Mouse (Mus musculus): ENCODE measurements around the gene Ugt1a1. TPM values are rescaled to one million over a fixed set of nuclear protein-coding genes. Genes with fewer than 3 reads are reported as not detected.

Gene Ugt1a1
- polyA plus RNA-seq, 1 experiment from 2014 or later = 0.07 TPM

GRCm38 (mm10) chr1:88256886-88257663, 45.3 kb downstream of the Ugt1a1 start:
- no peak overlapping the region for H3K27ac ChIP-seq
- H3K4me1 ChIP-seq = no peaks in the 10 kb centered on the region
- DNase-seq (ENCODE audit: extremely low spot score, low spot score) = no peak
- H3K4me3 ChIP-seq = no peak overlapping the region
- H3K9me3 ChIP-seq = peaks cover 100% of the 10 kb centered on the region
- peaks cover 29% of the 10 kb centered on the region for H3K36me3 ChIP-seq (replicated peaks)
- 82% methylated on average over 10 of the region's 10 CpGs for whole genome bisulfite sequencing
- no peaks in the 10 kb centered on the region for H3K27me3 ChIP-seq (ENCODE audit: poor library complexity, severe bottlenecking)

DNA sequence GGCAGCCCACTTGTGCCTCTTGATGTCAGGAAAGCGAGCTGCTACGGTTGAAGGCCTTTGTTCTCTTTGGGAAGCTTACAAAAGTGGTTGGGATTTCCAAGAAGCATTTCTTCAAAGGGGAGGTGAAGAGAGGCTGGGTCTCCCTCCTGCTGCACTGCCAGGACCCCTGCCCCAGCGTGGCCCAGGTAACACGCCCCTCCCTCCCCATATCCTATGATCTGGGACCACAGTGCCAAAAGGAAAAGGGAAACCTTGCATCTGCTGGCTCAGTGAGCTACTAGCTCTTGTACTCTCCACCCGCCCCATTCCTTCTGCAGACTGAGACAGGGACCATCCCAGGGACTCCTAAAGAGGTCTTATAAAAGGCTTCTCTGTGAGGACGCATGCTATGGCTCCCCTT, 45.9 kb downstream of the Ugt1a1 start:
- no peaks in the 10 kb centered on the region for H3K4me1 ChIP-seq

DNA sequence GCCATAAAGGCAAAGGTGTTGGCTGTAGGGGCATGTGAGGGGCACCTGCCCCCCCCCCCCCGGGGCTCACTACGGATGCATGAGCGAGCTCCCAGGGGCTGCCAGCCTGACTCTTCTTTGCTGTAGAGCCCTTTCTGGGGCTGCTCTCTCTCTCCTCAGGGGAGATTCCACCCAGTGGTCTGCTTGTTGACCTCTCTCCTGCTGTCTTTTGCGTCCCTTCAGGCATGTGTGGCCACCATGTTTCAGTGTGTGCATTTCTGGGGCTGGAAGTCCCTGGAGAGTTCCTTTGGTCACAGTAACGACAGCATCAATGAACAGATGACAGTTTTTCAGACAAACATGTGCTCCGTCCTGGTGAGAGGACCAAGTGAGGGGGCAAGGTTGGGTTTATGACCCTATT, 46.6 kb downstream of the Ugt1a1 start:
- Histone ChIP-seq H3K4me3 (no peak overlapping the region), H3K4me1 (no peaks in the 10 kb centered on the region), H3K27me3 (ENCODE audit: poor library complexity, severe bottlenecking) (no peaks in the 10 kb centered on the region), H3K9me3 (peaks cover 100% of the 10 kb centered on the region), H3K27ac (no peak overlapping the region), H3K36me3 (replicated peaks) (peaks cover 42% of the 10 kb centered on the region)
- DNase-seq (ENCODE audit: extremely low spot score, low spot score) = no peak
- 73% methylated on average over 6 of the region's 6 CpGs for WGBS

More for the DNA sequence above, 45.9 kb downstream of the Ugt1a1 start:
- Histone ChIP-seq H3K9me3 (peaks cover 100% of the 10 kb centered on the region), H3K27me3 (ENCODE audit: poor library complexity, severe bottlenecking) (no peaks in the 10 kb centered on the region), H3K36me3 (replicated peaks) (peaks cover 35% of the 10 kb centered on the region), H3K4me3 (no peak overlapping the region), H3K27ac (no peak overlapping the region)
- no peak for DNase-seq (ENCODE audit: extremely low spot score, low spot score)
- WGBS = 82% methylated on average over 6 of the region's 6 CpGs

DNA sequence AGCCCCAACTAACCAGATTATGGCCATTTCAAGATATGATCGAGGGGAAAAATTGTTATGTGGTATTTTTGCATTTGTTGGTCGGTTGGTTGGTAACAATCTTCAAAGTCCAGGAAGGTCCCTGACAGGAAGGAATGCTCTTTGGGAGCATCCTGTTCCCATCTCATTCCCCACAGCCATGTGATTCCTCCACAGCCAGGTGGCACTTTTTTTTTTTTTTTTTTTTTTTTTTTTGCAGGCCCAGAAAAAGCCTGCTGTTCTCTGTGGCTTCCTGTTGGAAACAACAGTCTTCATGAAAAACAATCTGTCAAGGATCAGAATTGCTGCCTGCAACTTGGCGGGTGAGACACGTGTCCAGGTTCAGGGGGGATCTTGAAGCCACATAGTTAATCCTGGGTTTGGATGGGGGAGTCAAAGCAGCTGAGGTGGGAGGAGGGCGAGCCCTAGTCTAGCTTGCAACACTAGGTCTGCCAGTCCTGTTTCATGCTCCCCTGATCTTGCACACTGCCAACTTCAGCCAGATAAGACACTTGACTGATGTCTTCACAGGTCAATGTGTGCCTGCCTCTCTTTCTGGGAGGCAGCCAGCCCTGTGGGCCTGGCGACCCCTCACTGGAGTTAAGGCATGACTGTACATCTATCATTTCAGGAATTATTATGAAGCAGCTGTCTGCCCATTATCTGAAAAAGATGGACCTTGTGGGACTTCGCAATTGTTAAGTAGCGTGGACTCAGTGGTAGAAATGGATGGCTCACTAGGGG, 47.3 kb downstream of the Ugt1a1 start:
- no peaks in the 10 kb centered on the region for H3K4me1 ChIP-seq
- peaks cover 100% of the 10 kb centered on the region for H3K9me3 ChIP-seq
- peaks cover 49% of the 10 kb centered on the region for H3K36me3 ChIP-seq (replicated peaks)
- H3K4me3 ChIP-seq = no peak overlapping the region
- DNase-seq (ENCODE audit: extremely low spot score, low spot score) = no peak
- no peaks in the 10 kb centered on the region for H3K27me3 ChIP-seq (ENCODE audit: poor library complexity, severe bottlenecking)
- no peak overlapping the region for H3K27ac ChIP-seq
- WGBS = 80% methylated on average over 8 of the region's 8 CpGs

GRCm38 (mm10) chr1:88259643-88260024, 47.9 kb downstream of the Ugt1a1 start:
- 81% methylated on average over 4 of the region's 4 CpGs for WGBS
- Histone ChIP-seq H3K4me3 (no peak overlapping the region), H3K27me3 (ENCODE audit: poor library complexity, severe bottlenecking) (no peaks in the 10 kb centered on the region), H3K27ac (no peak overlapping the region), H3K36me3 (replicated peaks) (peaks cover 54% of the 10 kb centered on the region), H3K9me3 (peaks cover 100% of the 10 kb centered on the region), H3K4me1 (no peaks in the 10 kb centered on the region)
- no peak for DNase-seq (ENCODE audit: extremely low spot score, low spot score)

DNA sequence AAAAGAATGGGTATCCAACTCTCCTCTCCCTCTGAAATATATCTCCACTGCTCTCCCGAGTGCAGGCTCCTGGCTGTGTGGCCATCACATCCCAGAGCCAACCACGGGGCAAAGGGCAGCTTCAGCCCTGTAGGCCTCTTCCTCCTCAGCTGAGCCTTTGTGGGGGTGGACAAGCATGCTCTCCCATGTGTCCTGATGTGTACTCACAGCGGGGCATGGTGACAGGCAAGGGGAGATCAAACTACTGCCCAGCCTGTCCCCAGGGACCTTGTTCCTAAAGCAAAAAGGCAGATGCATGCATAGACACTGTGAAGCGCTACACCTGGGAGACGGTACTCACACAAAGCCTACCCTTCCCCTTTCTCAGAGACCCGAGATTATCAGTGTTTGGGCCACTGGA, 48.4 kb downstream of the Ugt1a1 start:
- DNase-seq (ENCODE audit: extremely low spot score, low spot score) = no peak
- WGBS = 87% methylated on average over 6 of the region's 6 CpGs
- Histone ChIP-seq H3K9me3 (peaks cover 100% of the 10 kb centered on the region), H3K4me1 (no peaks in the 10 kb centered on the region), H3K4me3 (no peak overlapping the region), H3K27me3 (ENCODE audit: poor library complexity, severe bottlenecking) (no peaks in the 10 kb centered on the region), H3K27ac (no peak overlapping the region), H3K36me3 (replicated peaks) (peaks cover 59% of the 10 kb centered on the region)

DNA sequence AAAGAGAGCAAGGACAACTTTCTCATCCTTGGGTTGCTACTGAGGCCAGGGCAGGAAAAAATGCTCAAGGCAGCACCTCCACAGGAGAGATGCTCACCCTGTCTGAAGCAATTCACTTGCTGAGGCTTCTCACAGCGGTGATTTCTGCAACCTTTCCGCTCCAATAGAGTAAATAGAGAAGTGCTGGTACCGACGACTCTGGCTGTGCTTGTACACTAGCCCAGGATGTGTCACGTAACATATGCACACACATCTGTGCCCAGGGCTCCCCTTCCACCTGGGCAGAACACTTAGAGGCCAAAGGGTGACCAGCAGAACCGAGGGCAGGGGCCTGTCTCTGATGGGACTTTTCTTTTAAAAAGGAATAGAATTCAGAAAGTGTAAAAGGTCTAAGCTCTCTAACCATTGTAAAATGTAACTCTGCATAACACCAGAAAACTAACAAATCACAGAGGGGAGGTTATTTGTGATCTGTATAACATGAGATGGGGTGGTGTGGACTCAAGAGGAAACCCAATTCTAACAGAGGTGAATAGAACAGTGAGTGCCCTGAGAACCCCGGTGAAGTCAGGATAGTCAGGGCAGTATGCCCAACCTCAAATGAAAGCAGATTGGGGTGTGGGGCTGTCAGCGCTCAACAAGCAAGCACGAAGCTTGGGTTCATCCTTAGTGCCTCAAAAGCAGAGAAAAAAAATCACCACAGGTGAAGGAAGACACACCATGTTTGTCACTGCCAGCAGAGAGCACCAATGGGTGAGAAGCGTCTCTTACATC, 49.0 kb downstream of the Ugt1a1 start:
- WGBS = 86% methylated on average over 10 of the region's 10 CpGs
- Histone ChIP-seq H3K27ac (no peak overlapping the region), H3K4me1 (no peaks in the 10 kb centered on the region), H3K36me3 (replicated peaks) (peaks cover 66% of the 10 kb centered on the region), H3K4me3 (no peak overlapping the region), H3K9me3 (peaks cover 100% of the 10 kb centered on the region), H3K27me3 (ENCODE audit: poor library complexity, severe bottlenecking) (no peaks in the 10 kb centered on the region)
- DNase-seq (ENCODE audit: extremely low spot score, low spot score) = no peak

DNA sequence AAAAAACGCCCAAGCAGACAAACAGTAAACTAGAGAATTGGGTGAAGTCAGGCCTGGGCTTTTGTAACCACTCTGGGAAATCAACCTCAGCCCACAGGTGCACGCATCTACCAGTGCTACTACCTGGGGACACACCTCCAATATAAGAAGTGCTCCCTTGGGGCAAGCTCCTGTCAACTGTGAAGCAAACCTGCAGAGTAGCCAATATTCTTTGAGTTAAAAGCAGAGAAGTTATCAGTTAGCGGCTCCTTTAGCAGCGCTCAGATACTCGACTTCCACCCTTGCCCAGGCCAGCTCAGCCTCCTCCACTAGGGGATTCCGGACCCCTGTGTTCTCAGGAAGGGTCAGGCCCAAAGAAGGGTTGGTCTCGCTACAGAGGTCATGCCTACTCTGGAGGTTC, 49.9 kb downstream of the Ugt1a1 start:
- Histone ChIP-seq H3K27me3 (ENCODE audit: poor library complexity, severe bottlenecking) (no peaks in the 10 kb centered on the region), H3K27ac (no peak overlapping the region), H3K4me3 (no peak overlapping the region), H3K9me3 (peaks cover 99% of the 10 kb centered on the region), H3K4me1 (no peaks in the 10 kb centered on the region), H3K36me3 (replicated peaks) (peaks cover 75% of the 10 kb centered on the region)
- WGBS = 89% methylated on average over 7 of the region's 7 CpGs
- no peak for DNase-seq (ENCODE audit: extremely low spot score, low spot score)

- H3K27me3 ChIP-seq (ENCODE audit: poor library complexity, severe bottlenecking) = no peaks in the 10 kb centered on the region
- peaks cover 99% of the 10 kb centered on the region for H3K9me3 ChIP-seq
- no peaks in the 10 kb centered on the region for H3K4me1 ChIP-seq
- peaks cover 80% of the 10 kb centered on the region for H3K36me3 ChIP-seq (replicated peaks)
- no peak overlapping the region for H3K27ac ChIP-seq
- no peak overlapping the region for H3K4me3 ChIP-seq
- 89% methylated on average over 4 of the region's 4 CpGs for WGBS
- no peak for DNase-seq (ENCODE audit: extremely low spot score, low spot score)
These were observed 50.5 kb downstream of the Ugt1a1 start for GRCm38 (mm10) chr1:88262255-88262654.

DNA sequence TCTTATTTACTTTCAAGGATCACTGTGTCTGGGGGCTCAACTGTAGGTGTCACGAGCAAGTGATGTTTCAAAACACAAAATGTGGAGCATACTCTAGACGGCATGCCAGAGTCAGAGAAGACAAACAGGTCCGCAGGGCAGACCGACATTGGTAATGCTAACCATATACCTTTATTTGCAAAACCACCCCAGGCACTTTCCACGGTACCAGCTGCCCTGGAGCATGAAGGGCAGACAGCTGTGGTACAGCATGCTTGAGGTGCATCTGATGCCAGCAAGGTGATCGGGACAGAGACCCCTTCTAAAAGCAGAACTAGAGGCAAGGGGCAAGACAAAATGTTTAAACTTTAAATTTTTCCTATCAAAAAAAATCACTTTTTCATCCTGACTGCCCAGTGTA, 51.2 kb downstream of the Ugt1a1 start:
- 78% methylated on average over 6 of the region's 6 CpGs for WGBS
- no peak for DNase-seq (ENCODE audit: extremely low spot score, low spot score)
- Histone ChIP-seq H3K27me3 (ENCODE audit: poor library complexity, severe bottlenecking) (no peaks in the 10 kb centered on the region), H3K27ac (no peak overlapping the region), H3K9me3 (peaks cover 99% of the 10 kb centered on the region), H3K4me1 (no peaks in the 10 kb centered on the region), H3K36me3 (replicated peaks) (peaks cover 88% of the 10 kb centered on the region), H3K4me3 (no peak overlapping the region)

- DNase-seq (ENCODE audit: extremely low spot score, low spot score) = no peak
- no peak overlapping the region for H3K27ac ChIP-seq
- 90% methylated on average over 5 of the region's 5 CpGs for WGBS
- no peaks in the 10 kb centered on the region for H3K27me3 ChIP-seq (ENCODE audit: poor library complexity, severe bottlenecking)
- H3K4me3 ChIP-seq = no peak overlapping the region
- H3K4me1 ChIP-seq = no peaks in the 10 kb centered on the region
- peaks cover 96% of the 10 kb centered on the region for H3K9me3 ChIP-seq
- H3K36me3 ChIP-seq (replicated peaks) = peaks cover 96% of the 10 kb centered on the region
These were observed 52.0 kb downstream of the Ugt1a1 start for GRCm38 (mm10) chr1:88263778-88264177.

DNA sequence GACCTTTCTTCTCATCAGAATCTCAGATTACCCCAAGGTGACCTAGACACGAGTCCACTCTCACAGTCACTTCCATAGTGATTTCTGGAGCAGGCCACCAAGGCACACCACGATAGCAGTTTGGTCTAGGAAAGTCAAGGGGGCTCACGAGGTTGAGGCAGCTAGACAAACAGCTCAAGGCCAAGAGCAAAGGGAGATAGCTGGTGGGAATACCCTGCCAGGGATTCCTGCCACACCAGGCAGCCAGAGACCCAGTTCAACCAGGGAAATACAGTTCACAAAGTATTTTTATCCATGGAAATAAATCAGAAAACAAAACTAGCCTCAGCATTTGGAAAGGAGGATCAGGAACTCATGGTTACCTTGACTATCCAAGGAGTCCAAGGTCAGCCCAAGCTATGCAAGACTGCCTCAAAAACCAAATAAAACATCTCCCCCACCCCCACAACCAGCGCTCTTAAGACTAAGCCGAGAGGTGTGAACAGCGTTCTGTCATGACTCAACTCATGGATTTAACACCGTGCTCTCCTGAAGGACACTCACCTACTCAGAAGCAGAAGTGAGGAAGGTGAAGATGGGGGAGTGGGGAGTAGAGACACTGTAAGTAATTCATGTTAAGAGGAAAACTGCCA, 52.6 kb downstream of the Ugt1a1 start:
- H3K27me3 ChIP-seq (ENCODE audit: poor library complexity, severe bottlenecking) = no peaks in the 10 kb centered on the region
- no peak overlapping the region for H3K4me3 ChIP-seq
- 89% methylated on average over 7 of the region's 7 CpGs for WGBS
- no peak overlapping the region for H3K27ac ChIP-seq
- peaks cover 93% of the 10 kb centered on the region for H3K9me3 ChIP-seq
- no peaks in the 10 kb centered on the region for H3K4me1 ChIP-seq
- peaks cover 100% of the 10 kb centered on the region for H3K36me3 ChIP-seq (replicated peaks)
- no peak for DNase-seq (ENCODE audit: extremely low spot score, low spot score)
